Mouse (Mus musculus) spleen, adult 2 months (tissue): ENCODE measurements around the gene Casp12.

ENCODE experiments used
- CTCF ChIP-seq: fragments of 200-500 bp; IDR thresholded peaks from 2 replicates; pipeline ENCODE4 v1.5.1; 2011; ENCODE audit warnings: mild to moderate bottlenecking, inconsistent platforms; ENCODE audit not compliant: insufficient read depth, insufficient read length, insufficient replicate concordance; ENCODE audit errors: extremely low read depth
- POLR2A ChIP-seq: fragments of 200-500 bp; IDR thresholded peaks from 2 replicates; pipeline ENCODE4 v1.6.1; 2011; ENCODE audit warnings: low read depth, low read length, inconsistent platforms

DNA sequence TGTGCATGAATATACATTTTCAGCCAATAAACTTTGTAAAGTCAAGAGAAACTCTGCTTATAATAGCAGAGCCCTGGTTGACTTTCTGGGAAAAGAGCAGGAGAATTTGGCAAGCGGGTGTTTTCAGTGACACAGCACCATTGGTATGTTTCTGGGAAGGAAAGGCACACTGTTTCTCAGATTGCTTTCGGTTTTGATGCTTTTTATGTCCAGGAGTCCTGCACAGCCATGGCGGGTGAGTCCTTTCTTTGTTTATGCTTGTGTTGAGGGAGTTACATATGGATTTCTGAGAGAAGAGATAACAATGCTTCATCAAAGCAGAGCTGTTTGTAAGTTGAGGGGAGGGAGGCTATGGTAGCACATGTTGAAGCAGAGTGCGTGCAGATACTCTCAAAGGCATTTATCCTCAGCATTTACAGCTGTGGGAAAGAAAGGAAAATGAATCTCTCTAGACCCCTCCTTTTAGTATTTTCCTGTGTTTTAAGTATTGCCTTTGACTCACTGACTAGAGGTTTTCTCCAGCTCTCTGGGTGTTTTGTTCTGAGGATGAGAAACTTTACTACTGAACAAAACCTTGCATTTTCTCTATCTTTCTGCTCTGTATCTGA is at the start of gene Casp12:
- TF ChIP-seq CTCF, result no peak
- TF ChIP-seq POLR2A, result no peak
